Mouse (Mus musculus): ENCODE measurements at regions not wholly inside any gene's neighbourhood (a gene's known extent, or its start where the extent isn't known, plus 50 kb on each side); places are given as distances from the start of the nearest gene placed in this dataset.

GRCm38 (mm10) chr8:128559004-128559662, 126.3 kb upstream of the Itgb1 start:
- no peak for DNase-seq
- no peak for TF ChIP-seq POLR2A (IDR thresholded peaks at IDR 0.05; ENCODE audit: insufficient read depth, low read depth, low read length)
- no peak for TF ChIP-seq CTCF (IDR thresholded peaks at IDR 0.05)
- TF ChIP-seq EP300 (IDR thresholded peaks at IDR 0.05; ENCODE audit: insufficient read depth, low read depth, low read length) = no peak
- Histone ChIP-seq H3K36me3 (ENCODE audit: control insufficient read depth, insufficient read depth, low read length) (peaks cover 13% of the 10 kb centered on the region), H3K4me3 (no peak overlapping the region), H3K79me2 (replicated peaks; ENCODE audit: control insufficient read depth, insufficient read depth, low read length) (no peaks in the 10 kb centered on the region), H3K9ac (ENCODE audit: low read depth, low read length) (no peak overlapping the region), H3K27me3 (ENCODE audit: control insufficient read depth, insufficient read depth, low read length) (no peaks in the 10 kb centered on the region), H3K4me1 (ENCODE audit: control insufficient read depth, insufficient read depth, low read length) (peaks cover 7% of the 10 kb centered on the region), H3K27ac (no peak overlapping the region)
- intact Hi-C loops (cut with DNase I) = loop anchor here (10.0 kb wide), 1 partner anchor 64 kb away; no protein-coding TSS in a partner anchor
- 98% methylated on average over 1 of the region's 1 CpGs for WGBS

GRCm38 (mm10) chr8:128560418-128560817, 125.0 kb upstream of the Itgb1 start:
- no peak overlapping the region for H3K9ac ChIP-seq (ENCODE audit: low read depth, low read length)
- intact Hi-C loops (cut with DNase I) = loop anchor here (5.0 to 10.0 kb wide), 4 partner anchors 127 to 716 kb away; partner anchors contain the start of genes Itgb1 and Nrp1
- H3K27me3 ChIP-seq (ENCODE audit: control insufficient read depth, insufficient read depth, low read length) = no peaks in the 10 kb centered on the region
- H3K36me3 ChIP-seq (ENCODE audit: control insufficient read depth, insufficient read depth, low read length) = peaks cover 13% of the 10 kb centered on the region
- no peaks in the 10 kb centered on the region for H3K79me2 ChIP-seq (replicated peaks; ENCODE audit: control insufficient read depth, insufficient read depth, low read length)
- H3K4me1 ChIP-seq (ENCODE audit: control insufficient read depth, insufficient read depth, low read length) = peaks cover 7% of the 10 kb centered on the region
- H3K27ac ChIP-seq = no peak overlapping the region
- no peak for TF ChIP-seq POLR2A (IDR thresholded peaks at IDR 0.05; ENCODE audit: insufficient read depth, low read depth, low read length)
- no peak for TF ChIP-seq CTCF (IDR thresholded peaks at IDR 0.05)
- TF ChIP-seq EP300 (IDR thresholded peaks at IDR 0.05; ENCODE audit: insufficient read depth, low read depth, low read length) = no peak
- no peak overlapping the region for H3K4me3 ChIP-seq
- 55% methylated on average over 2 of the region's 2 CpGs for WGBS
- no peak for DNase-seq

GRCm38 (mm10) chr8:128561016-128561415, 124.4 kb upstream of the Itgb1 start:
- Histone ChIP-seq H3K36me3 (ENCODE audit: control insufficient read depth, insufficient read depth, low read length) (peaks cover 13% of the 10 kb centered on the region), H3K4me1 (ENCODE audit: control insufficient read depth, insufficient read depth, low read length) (peaks cover 7% of the 10 kb centered on the region), H3K9ac (ENCODE audit: low read depth, low read length) (no peak overlapping the region), H3K27me3 (ENCODE audit: control insufficient read depth, insufficient read depth, low read length) (no peaks in the 10 kb centered on the region), H3K4me3 (no peak overlapping the region), H3K27ac (no peak overlapping the region), H3K79me2 (replicated peaks; ENCODE audit: control insufficient read depth, insufficient read depth, low read length) (no peaks in the 10 kb centered on the region)
- intact Hi-C loops (cut with DNase I) = loop anchor here (5.0 to 10.0 kb wide), 4 partner anchors 126 to 716 kb away; partner anchors contain the start of genes Itgb1 and Nrp1
- WGBS = 97% methylated on average over 1 of the region's 1 CpGs
- no peak for DNase-seq
- TF ChIP-seq CTCF (IDR thresholded peaks at IDR 0.05) (no peak), EP300 (IDR thresholded peaks at IDR 0.05; ENCODE audit: insufficient read depth, low read depth, low read length) (no peak), POLR2A (IDR thresholded peaks at IDR 0.05; ENCODE audit: insufficient read depth, low read depth, low read length) (no peak)

DNA sequence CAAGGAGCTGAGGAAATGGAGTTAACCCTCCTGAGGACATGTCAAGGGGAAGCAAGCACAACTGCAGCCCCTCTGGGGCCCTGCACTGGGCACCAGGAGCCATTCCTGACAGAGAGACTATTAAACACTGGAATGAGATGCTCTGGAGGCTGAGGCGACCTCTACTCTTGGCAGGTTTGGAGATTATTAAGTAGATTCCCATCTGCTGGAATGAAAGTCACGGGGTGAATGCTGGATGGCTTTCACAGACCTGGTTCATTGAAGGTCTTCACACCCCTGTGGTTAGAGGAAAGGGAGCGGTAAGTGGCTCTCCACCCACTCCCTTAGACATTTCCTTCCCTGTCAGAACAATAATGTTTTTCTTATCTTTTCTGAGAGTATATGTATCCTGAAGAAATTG, 122.8 kb upstream of the Itgb1 start:
- WGBS = 46% methylated on average over 3 of the region's 3 CpGs
- intact Hi-C loops (cut with DNase I) = loop anchor here (1.0 to 10.0 kb wide), 5 partner anchors 125 to 718 kb away; partner anchors contain the start of genes Itgb1 and Nrp1

GRCm38 (mm10) chr8:128563744-128564143, 121.7 kb upstream of the Itgb1 start:
- no peaks in the 10 kb centered on the region for H3K27me3 ChIP-seq (ENCODE audit: control insufficient read depth, insufficient read depth, low read length)
- no peak for TF ChIP-seq POLR2A (IDR thresholded peaks at IDR 0.05; ENCODE audit: insufficient read depth, low read depth, low read length)
- TF ChIP-seq EP300 (IDR thresholded peaks at IDR 0.05; ENCODE audit: insufficient read depth, low read depth, low read length) = peak; percentile 60; the same call in 1 of the 2 replicates
- no peak for TF ChIP-seq CTCF (IDR thresholded peaks at IDR 0.05)
- no peaks in the 10 kb centered on the region for H3K79me2 ChIP-seq (replicated peaks; ENCODE audit: control insufficient read depth, insufficient read depth, low read length)
- WGBS = 41% methylated on average over 3 of the region's 3 CpGs
- intact Hi-C loops (cut with DNase I) = loop anchor here (5.0 to 10.0 kb wide), 4 partner anchors 124 to 719 kb away; partner anchors contain the start of genes Itgb1 and Nrp1
- H3K4me3 ChIP-seq = no peak overlapping the region
- DNase-seq = peak; percentile 18 to 26
- H3K9ac ChIP-seq (ENCODE audit: low read depth, low read length) = no peak overlapping the region
- H3K36me3 ChIP-seq (ENCODE audit: control insufficient read depth, insufficient read depth, low read length) = peaks cover 13% of the 10 kb centered on the region
- H3K4me1 ChIP-seq (ENCODE audit: control insufficient read depth, insufficient read depth, low read length) = peaks cover 7% of the 10 kb centered on the region
- H3K27ac ChIP-seq = peak overlapping the region; percentile 76

More for the DNA sequence above, 122.8 kb upstream of the Itgb1 start:
- H3K4me3 ChIP-seq = no peak overlapping the region
- no peaks in the 10 kb centered on the region for H3K79me2 ChIP-seq (replicated peaks; ENCODE audit: control insufficient read depth, insufficient read depth, low read length)
- H3K36me3 ChIP-seq (ENCODE audit: control insufficient read depth, insufficient read depth, low read length) = peaks cover 13% of the 10 kb centered on the region
- no peaks in the 10 kb centered on the region for H3K27me3 ChIP-seq (ENCODE audit: control insufficient read depth, insufficient read depth, low read length)
- no peak for TF ChIP-seq CTCF (IDR thresholded peaks at IDR 0.05)
- peak; percentile 96 for TF ChIP-seq EP300 (IDR thresholded peaks at IDR 0.05; ENCODE audit: insufficient read depth, low read depth, low read length)
- TF ChIP-seq POLR2A (IDR thresholded peaks at IDR 0.05; ENCODE audit: insufficient read depth, low read depth, low read length) = 0 out of 2 replicates have a peak, but pooled peaks have one; percentile 25
- peaks cover 7% of the 10 kb centered on the region for H3K4me1 ChIP-seq (ENCODE audit: control insufficient read depth, insufficient read depth, low read length)
- H3K9ac ChIP-seq (ENCODE audit: low read depth, low read length) = no peak overlapping the region
- DNase-seq = peak; percentile 32 to 48
- peak overlapping the region; percentile 76 for H3K27ac ChIP-seq

DNA sequence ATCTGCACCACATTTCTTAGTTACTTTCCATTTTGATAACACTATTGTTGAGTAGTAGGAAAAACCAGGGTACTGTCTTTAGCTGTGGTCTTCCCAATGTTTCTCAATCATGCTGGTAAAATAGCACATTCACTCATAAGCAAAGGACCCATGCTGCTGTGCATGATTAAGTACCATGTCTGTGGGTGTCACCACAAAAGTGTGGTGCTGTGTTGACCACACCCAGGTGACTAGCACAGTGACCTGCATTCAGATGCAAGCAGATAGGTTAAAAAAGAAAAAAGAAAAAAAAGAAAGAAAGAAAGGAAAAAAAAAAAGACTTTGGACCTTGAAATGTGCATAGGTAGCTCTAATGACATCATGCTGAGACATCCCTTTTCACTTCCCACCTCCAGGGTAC, 113.2 kb upstream of the Itgb1 start:
- DNase-seq = no peak
- no peak overlapping the region for H3K4me3 ChIP-seq
- no peaks in the 10 kb centered on the region for H3K4me1 ChIP-seq (ENCODE audit: control insufficient read depth, insufficient read depth, low read length)
- H3K27ac ChIP-seq = no peak overlapping the region
- TF ChIP-seq CTCF (IDR thresholded peaks at IDR 0.05) = no peak
- no peak for TF ChIP-seq EP300 (IDR thresholded peaks at IDR 0.05; ENCODE audit: insufficient read depth, low read depth, low read length)
- TF ChIP-seq POLR2A (IDR thresholded peaks at IDR 0.05; ENCODE audit: insufficient read depth, low read depth, low read length) = no peak
- H3K36me3 ChIP-seq (ENCODE audit: control insufficient read depth, insufficient read depth, low read length) = no peaks in the 10 kb centered on the region
- H3K79me2 ChIP-seq (replicated peaks; ENCODE audit: control insufficient read depth, insufficient read depth, low read length) = no peaks in the 10 kb centered on the region
- no peak overlapping the region for H3K9ac ChIP-seq (ENCODE audit: low read depth, low read length)
- no peaks in the 10 kb centered on the region for H3K27me3 ChIP-seq (ENCODE audit: control insufficient read depth, insufficient read depth, low read length)
- intact Hi-C loops (cut with DNase I) = no loop called here
